Mouse (Mus musculus) monocyte, adult 5-6 weeks (primary cell): Measurements from ENCODE around the gene Mak. TPM values are rescaled to one million over a fixed set of nuclear protein-coding genes. Genes with fewer than 3 reads are reported as not detected.
"Not testable (repeated sequence)": the region's sequence is repeated elsewhere in the genome, so short reads cannot be mapped to it uniquely, and the experiment has no call there.

Experiments used
- ATAC-seq: fragments of 153-309, 156-312 bp; replicated peaks from 2 replicates; pipeline ENCODE4 v1.8.0; 2017; ENCODE audit warnings: mild to moderate bottlenecking; ENCODE audit not compliant: low TSS enrichment, insufficient number of reproducible peaks, severe bottlenecking, poor library complexity, low FRiP score
- total RNA-seq: library from RNA; stranded (forward); fragments of 200-1000, 200-491, 200-594 nt; gene quantifications from 3 replicates; pipeline ENCODE4 v1.2.3, GENCODE M21; 2017

Gene Mak
- total RNA-seq, 1 experiment from 2014 or later, result not detected

DNA sequence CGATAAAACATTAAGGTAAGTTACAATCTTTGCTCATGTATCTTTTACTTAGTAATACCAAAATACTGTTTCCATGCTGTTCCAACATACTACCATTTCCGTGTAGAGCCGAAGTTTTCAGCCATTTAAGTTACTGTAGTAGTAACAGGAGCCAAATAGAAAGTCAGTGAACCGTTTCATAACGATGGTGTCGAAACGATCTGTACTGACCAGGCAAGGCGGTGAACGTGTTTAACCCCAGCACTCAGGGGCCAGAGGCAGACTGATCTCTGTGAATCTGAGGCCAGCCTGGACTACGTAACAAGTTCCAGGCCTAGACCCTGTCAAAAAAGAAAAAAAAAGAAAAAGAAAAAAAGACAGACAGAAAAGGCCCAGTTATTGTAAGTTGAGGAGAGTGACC is 71.2 kb downstream of the Mak start:
- ATAC-seq, result no peak

GRCm38 (mm10) chr13:41006244-41006643 is 73.3 kb downstream of the Mak start:
- ATAC-seq, result no peak

- ATAC-seq, result no peak
Observed at GRCm38 (mm10) chr13:41002001-41002400, 77.5 kb downstream of the Mak start.

GRCm38 (mm10) chr13:41000926-41001639 is 78.4 kb downstream of the Mak start, which contains the start of gene Pak1ip1:
Gene Pak1ip1, plus strand, starts transcription at chr13:41001023.
- peak; percentile 94 for ATAC-seq

- ATAC-seq, result no peak
Observed at GRCm38 (mm10) chr13:41000140-41000925, 79.2 kb downstream of the Mak start.

DNA sequence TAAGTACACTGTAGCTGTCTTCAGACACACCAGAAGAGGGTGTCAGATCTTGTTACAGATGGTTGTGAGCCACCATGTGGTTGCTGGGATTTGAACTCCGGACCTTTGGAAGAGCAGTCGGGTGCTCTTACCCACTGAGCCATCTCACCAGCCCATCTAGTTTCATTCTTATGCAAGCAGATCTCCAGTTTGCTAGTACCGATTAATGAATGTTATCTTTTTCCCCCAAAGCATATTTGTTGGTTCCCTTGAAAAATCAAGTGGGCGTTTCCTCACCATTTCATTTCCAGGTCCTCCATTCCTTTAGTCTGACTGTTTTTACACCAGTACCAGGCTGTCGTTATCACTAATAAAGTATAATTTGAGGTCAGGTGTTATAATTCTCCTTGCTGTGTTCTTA is 81.0 kb downstream of the Mak start:
- ATAC-seq, result not testable (repeated sequence)

- no peak for ATAC-seq
Observed at GRCm38 (mm10) chr13:40994487-40995263, 84.8 kb downstream of the Mak start.

DNA sequence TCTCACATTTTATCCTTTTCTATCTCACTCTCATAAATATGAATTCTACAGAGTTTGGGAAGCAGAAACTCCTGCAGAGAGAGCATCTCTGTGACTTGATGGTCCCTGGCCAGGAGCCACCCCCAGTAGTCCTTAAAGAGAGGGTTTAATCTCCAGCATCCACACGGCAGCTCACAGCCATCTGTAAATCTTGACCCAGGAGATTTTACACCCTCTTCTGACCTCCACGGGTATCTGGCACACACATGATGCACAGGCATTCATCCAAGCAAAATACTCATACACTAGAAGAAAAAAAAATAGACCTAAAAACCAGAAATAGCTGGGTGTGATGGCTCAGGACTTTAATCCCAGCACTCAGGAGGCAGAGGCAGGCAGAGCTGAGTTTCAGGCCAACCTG is 91.1 kb downstream of the Mak start:
- ATAC-seq, result no peak

DNA sequence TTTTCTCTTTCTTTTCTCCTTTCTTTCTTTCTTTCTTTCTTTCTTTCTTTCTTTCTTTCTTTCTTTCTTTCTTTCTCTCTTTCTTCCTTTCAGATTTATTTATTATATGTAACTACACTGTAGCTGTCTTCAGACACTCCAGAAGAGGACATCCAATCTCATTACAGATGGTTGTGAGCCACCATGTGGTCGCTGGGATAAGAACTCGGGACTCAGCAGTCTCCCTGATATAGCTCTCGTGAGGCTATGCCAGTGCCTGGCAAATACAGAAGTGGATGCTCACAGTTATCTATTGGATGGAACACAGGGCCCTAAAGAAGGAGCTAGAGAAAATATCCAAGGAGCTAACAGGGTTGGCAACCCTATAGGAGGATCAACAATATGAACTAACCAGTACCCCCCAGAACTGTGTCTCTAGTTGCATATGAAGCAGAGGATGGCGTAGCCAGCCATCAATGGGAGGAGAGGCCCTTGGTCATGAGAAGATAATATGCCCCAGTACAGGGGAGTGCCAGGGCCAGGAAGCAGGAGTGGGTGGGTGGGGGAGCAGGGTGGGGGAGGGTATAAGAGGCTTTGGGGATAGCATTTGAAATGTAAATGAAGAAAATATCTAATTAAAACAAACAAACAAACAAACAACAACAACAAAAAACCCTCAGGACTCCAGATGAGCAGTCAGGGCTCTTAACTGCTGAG is 91.8 kb downstream of the Mak start:
- not testable (repeated sequence) for ATAC-seq

GRCm38 (mm10) chr13:40986081-40986480 is 93.4 kb downstream of the Mak start:
- ATAC-seq, result no peak

- no peak for ATAC-seq
Observed at GRCm38 (mm10) chr13:40982759-40983158, 96.7 kb downstream of the Mak start.

GRCm38 (mm10) chr13:40979321-40979720 is 100.2 kb downstream of the Mak start:
- no peak for ATAC-seq

- no peak for ATAC-seq
Observed at GRCm38 (mm10) chr13:40978652-40979051, 100.9 kb downstream of the Mak start.

GRCm38 (mm10) chr13:40977609-40978008 is 101.9 kb downstream of the Mak start:
- peak; percentile 74 for ATAC-seq

Other genes starting within 250 kb of the Mak start
- gene Gcnt2, start 220.0 kb downstream of the Mak start, total RNA-seq, result 90.3 to 117 TPM (median 97.6 TPM) in 3 replicates
- gene Pak1ip1, start 78.7 kb downstream of the Mak start, total RNA-seq, result 101 to 135 TPM (median 117 TPM) in 3 replicates
- gene Tmem14c, start 63.4 kb downstream of the Mak start, total RNA-seq, result 116 to 148 TPM (median 143 TPM) in 3 replicates
- gene Gcm2, start 31.3 kb upstream of the Mak start, total RNA-seq, result not detected in 3 replicates
- not detected in 3 replicates for gene Sycp2l, start 34.6 kb upstream of the Mak start, total RNA-seq
- gene Elovl2, start 140.7 kb upstream of the Mak start, total RNA-seq, result not detected in 3 replicates
- 5.2 to 7.7 TPM (median 5.2 TPM) in 3 replicates for gene Smim13, start 170.1 kb upstream of the Mak start, total RNA-seq
- not detected in 3 replicates for gene Gm17364, start 194.3 kb upstream of the Mak start, total RNA-seq